Mouse (Mus musculus) retina, adult 2 months (tissue): ENCODE data around the gene March1.
"Not testable (repeated sequence)": the region's sequence is repeated elsewhere in the genome, so short reads cannot be mapped to it uniquely, and the experiment has no call there.

ENCODE experiments used
- DNase-seq: peaks from one replicate; pipeline ENCODE4 v3.0.0-alpha.2; 2012; ENCODE audit warnings: low read depth, low spot score

Gene March1

GRCm38 (mm10) chr8:66270116-66270515 is 652.4 kb downstream of the March1 start:
- no peak for DNase-seq

GRCm38 (mm10) chr8:66317824-66318223 is 700.1 kb downstream of the March1 start:
- DNase-seq, result no peak

DNA sequence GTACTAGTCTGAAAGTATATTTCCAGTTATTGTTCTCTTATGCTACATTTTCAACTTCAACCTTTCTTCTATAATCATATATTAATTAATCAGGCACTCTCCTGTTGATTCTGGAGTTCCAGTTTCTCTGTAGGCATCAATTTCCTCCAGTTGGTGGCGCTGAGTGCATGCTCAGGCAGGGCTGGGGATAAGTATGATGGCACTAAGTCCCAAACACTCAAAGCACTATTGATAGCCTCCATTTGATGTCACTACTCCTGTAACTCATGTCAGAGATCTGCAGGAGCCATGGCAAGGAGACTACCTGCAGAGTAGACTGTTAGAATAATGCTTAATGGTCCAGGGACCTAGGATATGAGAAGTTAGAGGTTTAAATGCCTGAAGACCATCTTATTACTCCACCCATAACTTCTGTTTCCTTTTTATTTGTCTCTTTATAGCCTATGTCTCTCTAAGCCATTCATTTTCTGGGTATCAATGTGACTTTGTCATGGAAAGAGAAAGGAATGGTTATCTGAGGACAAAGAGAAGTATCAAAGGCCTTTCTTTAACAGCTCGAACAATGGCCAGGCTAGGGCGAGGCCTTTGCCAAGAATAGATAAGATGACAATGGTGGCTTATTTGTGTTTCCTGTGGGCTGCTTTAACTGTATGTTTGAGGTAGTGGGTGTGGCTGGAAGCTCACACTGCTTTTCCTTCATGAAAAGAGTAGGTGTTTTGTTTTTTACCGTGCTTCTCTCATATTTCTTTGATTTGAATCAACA is 705.5 kb downstream of the March1 start:
- DNase-seq, result peak; percentile 8

GRCm38 (mm10) chr8:66326396-66326795 is 708.7 kb downstream of the March1 start:
- DNase-seq, result no peak

- DNase-seq, result no peak
Measured at GRCm38 (mm10) chr8:66332206-66332605, 714.5 kb downstream of the March1 start.

- no peak for DNase-seq
Measured at GRCm38 (mm10) chr8:66334265-66334664, 716.6 kb downstream of the March1 start.

DNA sequence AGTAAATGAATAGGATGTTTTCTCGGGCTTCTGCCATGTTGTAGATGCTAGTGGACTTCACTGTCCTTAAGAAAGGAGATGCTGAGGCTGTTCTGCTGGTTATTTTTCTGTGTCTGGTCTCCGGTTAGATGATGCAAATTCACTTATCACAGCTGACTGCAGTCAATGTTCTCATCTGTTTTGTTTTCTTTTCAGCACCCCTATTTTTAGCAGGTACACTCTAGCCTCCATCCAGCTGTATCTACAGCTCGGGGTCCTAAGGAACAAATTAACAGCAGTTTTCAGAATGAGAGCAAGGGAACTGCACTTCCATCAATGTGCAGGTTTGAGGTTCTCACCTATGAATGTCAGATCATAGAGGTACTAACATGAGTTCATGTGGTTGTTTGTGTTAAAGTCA is 721.9 kb downstream of the March1 start:
- DNase-seq, result no peak

DNA sequence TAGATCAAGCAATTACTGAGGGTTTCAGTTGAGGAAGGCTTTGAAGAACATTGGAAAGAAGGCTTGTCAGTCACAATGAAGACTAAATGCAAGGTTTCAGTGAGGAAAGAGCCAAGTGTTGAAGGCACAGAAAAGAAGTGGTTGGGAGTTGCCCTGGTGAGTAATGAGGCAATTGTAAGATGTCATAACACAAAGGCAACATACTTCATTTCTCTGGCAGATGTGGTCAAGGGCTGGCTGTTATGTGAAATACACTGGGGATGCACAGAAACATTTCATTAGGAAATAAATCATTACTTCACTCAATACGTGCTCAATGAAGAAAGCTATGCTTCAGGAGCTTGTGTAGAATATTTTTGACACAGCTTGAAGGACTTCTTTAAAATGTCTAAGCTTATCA is 725.2 kb downstream of the March1 start:
- no peak for DNase-seq

GRCm38 (mm10) chr8:66362882-66363801 is 745.4 kb downstream of the March1 start:
- no peak for DNase-seq

GRCm38 (mm10) chr8:66383694-66384373 is 766.1 kb downstream of the March1 start:
- no peak for DNase-seq

- DNase-seq, result no peak
Measured at GRCm38 (mm10) chr8:66386008-66386407, 768.3 kb downstream of the March1 start.

DNA sequence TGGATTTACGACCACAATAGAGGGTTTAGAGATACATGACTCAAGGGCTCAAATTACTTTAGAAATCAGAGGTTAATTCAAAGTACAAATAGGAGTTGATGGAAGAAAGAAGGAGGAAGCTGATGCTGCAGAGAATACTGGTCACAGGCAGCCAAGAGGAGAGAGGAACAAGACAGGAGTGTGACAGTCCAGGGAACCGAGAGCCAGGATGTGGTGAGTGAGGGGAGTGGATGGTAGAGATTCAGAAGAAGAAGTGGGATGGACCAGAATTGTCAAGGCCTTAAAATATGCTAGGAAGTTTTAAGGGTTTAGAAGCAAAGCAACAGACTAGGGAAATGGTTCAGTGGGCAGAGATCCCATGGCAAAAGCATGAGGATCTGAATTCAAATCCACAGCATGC is 771.0 kb downstream of the March1 start:
- no peak for DNase-seq

- DNase-seq, result no peak
Measured at GRCm38 (mm10) chr8:66391554-66391953, 773.9 kb downstream of the March1 start.

DNA sequence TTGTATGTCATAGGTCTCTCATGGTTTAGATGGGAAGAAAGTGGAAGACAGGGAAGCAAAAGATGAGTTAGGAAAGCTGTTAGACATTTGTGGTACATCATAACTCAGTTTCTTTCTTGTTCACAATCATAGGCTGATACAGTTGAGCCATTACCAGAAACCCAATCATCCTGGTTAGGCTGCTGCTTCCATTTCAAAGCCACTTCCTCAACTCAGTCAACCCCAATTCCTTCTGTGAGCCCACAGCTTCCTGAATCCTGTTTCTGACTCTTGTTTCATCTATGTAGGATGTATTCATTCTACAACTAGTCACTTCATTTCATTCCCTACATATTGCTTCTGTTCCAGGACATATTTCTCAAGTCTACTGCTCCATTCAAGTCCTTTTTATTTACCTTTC is 775.2 kb downstream of the March1 start:
- DNase-seq, result no peak

GRCm38 (mm10) chr8:66394148-66394547 is 776.4 kb downstream of the March1 start:
- DNase-seq, result no peak

- no peak for DNase-seq
Measured at GRCm38 (mm10) chr8:66397811-66398210, 780.1 kb downstream of the March1 start.

- no peak for DNase-seq
Measured at GRCm38 (mm10) chr8:66400050-66400449, 782.4 kb downstream of the March1 start.

DNA sequence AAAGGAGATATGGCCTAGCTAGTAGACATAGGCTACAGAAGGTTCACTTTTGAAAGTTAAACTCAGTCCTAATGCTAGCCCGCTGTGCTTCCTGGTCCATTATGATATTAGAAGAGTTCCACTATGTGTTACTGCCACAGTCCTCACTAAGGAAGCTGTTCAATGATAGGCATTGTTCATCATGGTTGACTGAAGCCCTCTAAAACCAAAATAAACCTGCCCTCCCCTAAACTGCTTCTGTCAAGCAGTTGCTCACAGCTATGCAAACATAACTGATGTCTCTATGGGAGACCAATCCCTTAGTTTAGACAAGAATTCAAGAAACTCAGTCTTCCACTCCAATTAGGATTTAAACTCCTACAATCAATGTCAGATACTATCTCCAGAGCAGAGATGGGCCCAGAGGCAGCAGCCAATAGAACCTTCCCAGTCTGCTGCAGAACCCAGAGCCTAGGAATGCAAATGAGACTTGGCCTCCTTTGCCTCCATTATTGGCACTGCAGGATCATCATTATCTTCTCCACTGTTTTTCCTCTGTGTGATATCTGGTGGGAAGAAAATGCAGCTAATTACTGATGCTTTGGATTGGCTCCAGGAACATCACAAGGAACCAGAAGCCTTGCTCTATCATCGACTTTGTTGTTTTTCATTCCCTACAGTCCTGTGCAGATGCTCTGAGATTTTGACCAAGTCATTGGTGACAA is 787.2 kb downstream of the March1 start:
- no peak for DNase-seq

DNA sequence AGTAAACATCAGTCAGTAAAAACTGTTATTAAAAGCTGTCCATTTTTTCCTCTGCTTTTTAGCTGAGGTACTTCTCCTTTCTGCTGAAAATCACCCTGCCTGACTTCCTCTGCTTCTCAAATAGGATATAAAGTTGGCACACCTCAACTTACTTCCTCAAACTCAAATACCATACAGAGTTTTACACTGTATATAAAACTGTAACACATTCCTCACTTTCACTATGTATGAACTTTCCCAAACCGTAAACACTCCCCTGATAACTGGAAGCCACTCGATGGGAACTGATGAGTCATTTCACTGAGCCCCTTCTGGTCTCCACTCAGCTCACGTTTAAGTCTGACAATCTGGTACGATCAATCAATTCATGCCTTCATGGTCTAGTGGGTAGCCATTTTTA is 788.1 kb downstream of the March1 start:
- not testable (repeated sequence) for DNase-seq

DNA sequence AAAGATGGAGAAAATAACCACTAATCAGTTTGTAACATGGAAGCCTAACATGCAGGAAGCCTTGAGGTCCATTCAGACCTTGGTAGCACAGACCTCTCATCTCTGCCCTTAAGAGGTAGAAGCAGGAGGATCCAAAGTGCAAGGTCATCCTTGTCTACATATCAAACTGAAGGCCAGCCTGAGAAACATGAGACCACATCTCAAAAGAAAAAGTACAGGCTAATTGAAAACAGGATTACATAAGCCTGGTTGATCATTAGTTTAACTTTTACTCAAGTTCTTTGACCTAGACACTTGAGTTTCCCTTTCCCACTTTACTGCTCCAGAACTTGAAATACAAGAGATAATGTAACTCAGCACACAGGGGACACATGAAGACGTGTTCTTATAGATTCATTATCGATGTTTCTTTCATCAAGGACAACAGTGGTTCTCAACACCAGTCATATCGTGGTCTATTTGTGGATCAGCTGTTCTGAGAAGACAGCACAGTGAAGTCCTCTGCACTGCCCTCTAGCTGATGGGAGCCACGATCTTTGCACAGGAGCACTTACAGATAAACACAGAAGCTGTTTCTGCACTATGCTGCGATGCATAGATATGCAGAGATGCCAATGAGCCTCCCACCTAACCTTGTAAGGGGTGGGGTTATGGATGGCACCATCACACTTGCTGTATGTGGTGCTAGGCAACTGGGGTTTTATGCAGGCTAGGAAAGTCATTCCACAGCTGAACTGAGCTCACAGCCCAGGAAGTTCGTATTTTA is 789.1 kb downstream of the March1 start:
- no peak for DNase-seq
